25 mouse cellular contexts compared by ENCODE assay signal in the genomic region with DNA sequence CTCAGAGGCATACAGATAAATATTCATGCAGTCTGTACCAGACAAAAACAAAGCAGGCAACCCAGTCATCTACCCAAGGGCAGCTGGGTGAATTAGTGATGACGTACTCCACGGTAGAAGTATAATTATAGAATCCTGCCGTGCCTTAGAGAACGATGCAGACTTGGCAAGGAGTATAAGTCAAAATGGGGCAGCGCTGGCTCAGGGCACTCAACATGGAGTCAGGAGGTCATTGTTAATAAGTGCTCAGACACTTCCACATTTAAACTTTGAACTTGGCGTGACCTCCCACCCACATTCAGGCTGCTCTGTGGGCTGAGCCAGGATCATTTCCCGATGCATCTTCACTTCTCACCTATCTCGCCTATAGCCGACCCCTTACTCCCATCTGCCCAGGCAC. TPM values are rescaled to one million over a fixed set of nuclear protein-coding genes. Genes with fewer than 3 reads are reported as not detected.
DNase-seq lines count a peak whose midpoint lies in the region; ATAC-seq lines count a peak whose summit lies in the region.
"Had no signal": no experiment of that assay in that cellular context is flagged by ENCODE, and none has a peak within 500 bp of the region (broad histone marks: within the 10 kb centered on the region; RNA-seq: fewer than 3 reads in every experiment).

No protein-coding gene starts in this region.

- intact Hi-C loops in heart, postnatal 36 days (cut with DNase I) = no loop called here

- H3K27me3 ChIP-seq in forebrain, embryonic 13.5 days = 0 out of 2 replicates have a peak, but pooled peaks cover 4% of the 10 kb centered on the region
- H3K27me3 ChIP-seq in forebrain, embryonic 14.5 days (replicated peaks; ENCODE audit: control insufficient read depth, insufficient read depth, low read length) = no peaks in the 10 kb centered on the region
- H3K27me3 ChIP-seq in heart, embryonic 14.5 days (ENCODE audit: control insufficient read depth, insufficient read depth, low read length) = no peaks in the 10 kb centered on the region
- no peaks in the 10 kb centered on the region for H3K27me3 ChIP-seq in kidney, embryonic 16.5 days (ENCODE audit: insufficient read depth, low read length)
- H3K27me3 ChIP-seq: forebrain, embryonic 15.5 days had no signal

- DNase-seq in forebrain, embryonic 14.5 days (ENCODE audit: low spot score) = no peak
- no peak for DNase-seq in heart, postnatal 36 days
- DNase-seq in kidney, adult 11 months = peak; percentile 58
- DNase-seq in kidney, postnatal 10 days = no peak
- peak; percentile 39 to 61 for DNase-seq in kidney, postnatal 36 days
- DNase-seq: adrenal gland, adult 8-10 months; adrenal gland, postnatal 36 days; B cell, adult 2 months; cerebellum, adult 2 months; cerebellum, postnatal 10 days; gastrocnemius, postnatal 36 days; kidney, adult 18-20 months had no signal

- WGBS in forebrain, embryonic 13.5 days = 65% methylated on average over 9 of the region's 9 CpGs
- WGBS in forebrain, embryonic 14.5 days = 59% methylated on average over 9 of the region's 9 CpGs
- 44% methylated on average over 9 of the region's 9 CpGs for WGBS in heart, embryonic 14.5 days
- WGBS in kidney, embryonic 16.5 days = 78% methylated on average over 9 of the region's 9 CpGs

- ATAC-seq in forebrain, embryonic 13.5 days = 0 out of 2 replicates have a peak, but pooled peaks have one; percentile 24
- no peak for ATAC-seq in forebrain, embryonic 14.5 days
- peak; percentile 45; the same call in 1 of the 2 replicates for ATAC-seq in heart, embryonic 14.5 days (ENCODE audit: insufficient number of reproducible peaks, insufficient read depth, low FRiP score, low read depth)
- ATAC-seq in kidney, embryonic 16.5 days (ENCODE audit: low FRiP score, low TSS enrichment) = no peak
- ATAC-seq: CD4-positive, CD25-positive, alpha-beta regulatory T cell, adult 4 months; forebrain, embryonic 15.5 days; hindbrain, postnatal 0 days had no signal

- H3K9me3 ChIP-seq in forebrain, embryonic 13.5 days (replicated peaks) = no peaks in the 10 kb centered on the region
- H3K9me3 ChIP-seq in forebrain, embryonic 14.5 days (replicated peaks; ENCODE audit: control insufficient read depth, low read length) = no peaks in the 10 kb centered on the region
- no peaks in the 10 kb centered on the region for H3K9me3 ChIP-seq in heart, embryonic 14.5 days (ENCODE audit: control insufficient read depth, low read length)
- no peaks in the 10 kb centered on the region for H3K9me3 ChIP-seq in kidney, embryonic 16.5 days (ENCODE audit: low read length)
- H3K9me3 ChIP-seq: embryonic facial prominence, embryonic 10.5 days; forebrain, embryonic 15.5 days; G1E; hindbrain, embryonic 13.5 days had no signal

- H3K4me1 ChIP-seq in forebrain, embryonic 13.5 days = peaks cover 2% of the 10 kb centered on the region; the same call in 1 of the 2 replicates
- H3K4me1 ChIP-seq in forebrain, embryonic 14.5 days (ENCODE audit: control insufficient read depth, insufficient read depth, low read length) = no peaks in the 10 kb centered on the region; the same call in 1 of the 2 replicates
- H3K4me1 ChIP-seq in heart, embryonic 14.5 days (ENCODE audit: control insufficient read depth in 2 of 2, insufficient read depth in 2 of 2, low read length in 2 of 2) = peaks cover 0 to 2% of the 10 kb centered on the region in 2 experiments; a peak in 1 of 4 replicates
- H3K4me1 ChIP-seq in kidney, embryonic 16.5 days (ENCODE audit: insufficient read depth, low read length) = no peaks in the 10 kb centered on the region
- H3K4me1 ChIP-seq: embryonic facial prominence, embryonic 10.5 days; hindbrain, embryonic 13.5 days had no signal

- H3K9ac ChIP-seq in forebrain, embryonic 13.5 days = no peak overlapping the region
- no peak overlapping the region for H3K9ac ChIP-seq in forebrain, embryonic 14.5 days (ENCODE audit: low read length)
- no peak overlapping the region for H3K9ac ChIP-seq in heart, embryonic 14.5 days (ENCODE audit: low read length)
- no peak overlapping the region for H3K9ac ChIP-seq in kidney, embryonic 16.5 days (replicated peaks; ENCODE audit: low read length)
- H3K9ac ChIP-seq: forebrain, embryonic 15.5 days; hindbrain, embryonic 13.5 days had no signal

- no peak overlapping the region for H3K27ac ChIP-seq in forebrain, embryonic 13.5 days
- H3K27ac ChIP-seq in forebrain, embryonic 14.5 days (ENCODE audit: low read depth, low read length) = no peak overlapping the region
- no peak overlapping the region for H3K27ac ChIP-seq in heart, embryonic 14.5 days (replicated peaks in 1 of 2; ENCODE audit: control insufficient read depth in 1 of 2, insufficient read depth in 1 of 2, low read depth in 2 of 2, low read length in 2 of 2)
- no peak overlapping the region for H3K27ac ChIP-seq in kidney, embryonic 16.5 days (ENCODE audit: low read length)
- H3K27ac ChIP-seq: embryonic facial prominence, embryonic 10.5 days; forebrain, embryonic 15.5 days; hindbrain, embryonic 13.5 days; hindbrain, postnatal 0 days had no signal

- H3K36me3 ChIP-seq in forebrain, embryonic 13.5 days (ENCODE audit: poor library complexity, severe bottlenecking) = no peaks in the 10 kb centered on the region
- no peaks in the 10 kb centered on the region for H3K36me3 ChIP-seq in forebrain, embryonic 14.5 days (ENCODE audit: control insufficient read depth, insufficient read depth, low read length)
- H3K36me3 ChIP-seq in heart, embryonic 14.5 days (ENCODE audit: control insufficient read depth, insufficient read depth, low read length) = no peaks in the 10 kb centered on the region
- no peaks in the 10 kb centered on the region for H3K36me3 ChIP-seq in kidney, embryonic 16.5 days (ENCODE audit: insufficient read depth, low read length)
- H3K36me3 ChIP-seq: embryonic facial prominence, embryonic 10.5 days; forebrain, embryonic 15.5 days; G1E; hindbrain, embryonic 13.5 days had no signal

- no peak overlapping the region for H3K4me3 ChIP-seq in forebrain, embryonic 13.5 days
- no peak overlapping the region for H3K4me3 ChIP-seq in forebrain, embryonic 14.5 days (ENCODE audit: low read depth, low read length)
- no peak overlapping the region for H3K4me3 ChIP-seq in heart, embryonic 14.5 days (ENCODE audit: control insufficient read depth in 1 of 2, insufficient read depth in 1 of 2, low read depth in 1 of 2, low read length in 2 of 2)
- H3K4me3 ChIP-seq in kidney, embryonic 16.5 days (ENCODE audit: low read length) = no peak overlapping the region
- H3K4me3 ChIP-seq: embryonic facial prominence, embryonic 10.5 days; forebrain, embryonic 15.5 days; hindbrain, embryonic 13.5 days had no signal

- no peak overlapping the region for H3K4me2 ChIP-seq in forebrain, embryonic 13.5 days
- no peak overlapping the region for H3K4me2 ChIP-seq in forebrain, embryonic 14.5 days (ENCODE audit: low read length)
- no peak overlapping the region for H3K4me2 ChIP-seq in heart, embryonic 14.5 days (ENCODE audit: low read length)
- H3K4me2 ChIP-seq in kidney, embryonic 16.5 days (replicated peaks; ENCODE audit: low read depth, low read length) = no peak overlapping the region
- H3K4me2 ChIP-seq: forebrain, embryonic 15.5 days; hindbrain, embryonic 13.5 days had no signal

RNA-seq across cellular contexts. Expression of a gene that starts 17.2 kb away (rescaled TPM):
- 12.0 and 12.4 TPM in 2 replicates for polyA plus RNA-seq in forebrain, embryonic 13.5 days (2015; fragmentation: Nextera tagmentation; extraction: Ambion mirVana)
- 7.8 and 9.3 TPM in 2 replicates for polyA plus RNA-seq in forebrain, embryonic 14.5 days (2014; fragmentation: Nextera tagmentation; extraction: Ambion mirVana)
- polyA plus RNA-seq in heart, embryonic 14.5 days (2014; fragmentation: Nextera tagmentation; extraction: Ambion mirVana) = 13.0 and 14.0 TPM in 2 replicates
- total RNA-seq in heart, postnatal 36 days (2021) = 1 to 10 TPM; 6.7 to 8.6 TPM
- 20.9 and 21.1 TPM in 2 replicates for polyA plus RNA-seq in kidney, embryonic 16.5 days (2015; fragmentation: Nextera tagmentation; extraction: Ambion mirVana)

RNA-seq across cellular contexts. Expression of a gene that starts 25.0 kb away (rescaled TPM):
- polyA plus RNA-seq in forebrain, embryonic 13.5 days (2015; fragmentation: Nextera tagmentation; extraction: Ambion mirVana) = 19.0 and 20.0 TPM in 2 replicates
- polyA plus RNA-seq in forebrain, embryonic 14.5 days (2014; fragmentation: Nextera tagmentation; extraction: Ambion mirVana) = 22.0 and 24.1 TPM in 2 replicates
- polyA plus RNA-seq in heart, embryonic 14.5 days (2014; fragmentation: Nextera tagmentation; extraction: Ambion mirVana) = 18.0 and 18.7 TPM in 2 replicates
- 10 to 100 TPM; 29.2 to 32.6 TPM for total RNA-seq in heart, postnatal 36 days (2021)
- 34.8 and 35.8 TPM in 2 replicates for polyA plus RNA-seq in kidney, embryonic 16.5 days (2015; fragmentation: Nextera tagmentation; extraction: Ambion mirVana)

RNA-seq across cellular contexts. Expression of a gene that starts 42.0 kb away (rescaled TPM):
- not detected in 2 replicates for polyA plus RNA-seq in forebrain, embryonic 13.5 days (2015; fragmentation: Nextera tagmentation; extraction: Ambion mirVana)
- polyA plus RNA-seq in forebrain, embryonic 14.5 days (2014; fragmentation: Nextera tagmentation; extraction: Ambion mirVana) = not detected in 2 replicates
- not detected in 2 replicates for polyA plus RNA-seq in heart, embryonic 14.5 days (2014; fragmentation: Nextera tagmentation; extraction: Ambion mirVana)
- total RNA-seq in heart, postnatal 36 days (2021) = not detected
- not detected in 2 replicates for polyA plus RNA-seq in kidney, embryonic 16.5 days (2015; fragmentation: Nextera tagmentation; extraction: Ambion mirVana)
- total RNA-seq: adrenal gland, adult 8-10 months; adrenal gland, postnatal 36 days; gastrocnemius, adult 8-10 months; gastrocnemius, postnatal 36 days; hematopoietic stem cell, adult 5-6 weeks; hindbrain, postnatal 0 days had no signal
- polyA plus RNA-seq: CD4-positive, CD25-positive, alpha-beta regulatory T cell, adult 4 months; cerebellum, adult 2 months; embryonic facial prominence, embryonic 10.5 days; embryonic facial prominence, embryonic 14.5 days; forebrain, embryonic 15.5 days; G1E; hindbrain, embryonic 13.5 days; hindbrain, postnatal 0 days; intestine, embryonic 14.5 days had no signal

Comparison
In these comparisons a context has a peak if more than half of its experiments do, and no peak if none do; other contexts are left out.
1. ATAC-seq: peak in forebrain, embryonic 13.5 days (single experiment) and heart, embryonic 14.5 days (single experiment); none in forebrain, embryonic 14.5 days (single experiment) and kidney, embryonic 16.5 days (single experiment).
2. DNase-seq: peak in kidney, adult 11 months (single experiment) and kidney, postnatal 36 days (2 of 2); none in forebrain, embryonic 14.5 days (single experiment), heart, postnatal 36 days (0 of 2) and kidney, postnatal 10 days (single experiment).